Mouse (Mus musculus) limb, embryonic 11.5 days (tissue): ENCODE results near the gene Itga11. TPM values are rescaled to one million over a fixed set of nuclear protein-coding genes. Genes with fewer than 3 reads are reported as not detected.
"Not testable (repeated sequence)": the region's sequence is repeated elsewhere in the genome, so short reads cannot be mapped to it uniquely, and the experiment has no call there.

ENCODE experiments used
- ATAC-seq: fragments of 200-750 bp; cut with Nextera tagmentation; 2 replicates; pipeline ENCODE4 v1.8.0; 2017; ENCODE audit warnings: low read depth; ENCODE audit not compliant: insufficient number of reproducible peaks, low FRiP score, low TSS enrichment
- DNase-seq: peaks from one replicate; pipeline ENCODE4 v3.0.0-alpha.2; 2015; ENCODE audit warnings: low spot score
- H3K27ac ChIP-seq: fragments of 300-500 bp; sonication (generic); replicated peaks from 2 replicates; pipeline ENCODE4 v1.5.1; 2014; ENCODE audit warnings: low read depth, mild to moderate bottlenecking, low read length
- H3K27me3 ChIP-seq: fragments of 300-500 bp; sonication (generic); 2 replicates; pipeline ENCODE4 v1.6.1; 2014; ENCODE audit warnings: mild to moderate bottlenecking, low read length, mixed read lengths; ENCODE audit not compliant: control insufficient read depth, insufficient read depth
- H3K36me3 ChIP-seq: fragments of 300-500 bp; sonication (generic); 2 replicates; pipeline ENCODE4 v1.6.1; 2014; ENCODE audit warnings: mild to moderate bottlenecking, low read length, moderate library complexity, mixed read lengths; ENCODE audit not compliant: control insufficient read depth, insufficient read depth
- H3K4me1 ChIP-seq: fragments of 300-500 bp; sonication (generic); 2 replicates; pipeline ENCODE4 v1.6.1; 2014; ENCODE audit warnings: low read length, mixed read lengths; ENCODE audit not compliant: control insufficient read depth, insufficient read depth
- H3K4me2 ChIP-seq: fragments of 300-500 bp; sonication (generic); 2 replicates; pipeline ENCODE4 v1.6.1; 2014; ENCODE audit warnings: low read depth, mild to moderate bottlenecking, moderate library complexity; ENCODE audit not compliant: severe bottlenecking
- H3K4me3 ChIP-seq: fragments of 300-500 bp; sonication (generic); 2 replicates; pipeline ENCODE4 v1.5.1; 2014; ENCODE audit warnings: low read depth, low read length
- H3K9ac ChIP-seq: fragments of 300-500 bp; sonication (generic); 2 replicates; pipeline ENCODE4 v1.6.1; 2014; ENCODE audit warnings: mild to moderate bottlenecking, low read length
- H3K9me3 ChIP-seq: fragments of 300-500 bp; sonication (generic); 2 replicates; pipeline ENCODE4 v1.6.1; 2016; ENCODE audit warnings: low read length; ENCODE audit not compliant: control insufficient read depth
- WGBS: fragments of 180-500 bp; shearing (Covaris S2); extraction: QIAGEN DNeasy Blood & Tissue Kit; methylation state at CpG from one replicate; pipeline ENCODE4 v1.1.7; 2014; 5-methylcytosine and 5-hydroxymethylcytosine counted together
- polyA plus RNA-seq: library from polyadenylated mRNA; unstranded; fragments of >200 nt; fragmentation: Nextera tagmentation; extraction: Ambion mirVana; gene quantifications from 2 replicates; pipeline ENCODE4 v1.2.1, GENCODE M21; 2014

Itga11 gene
- polyA plus RNA-seq, 1 experiment from 2014 or later, result 3.5 TPM

- not testable (repeated sequence) for H3K4me1 ChIP-seq, H3K9ac ChIP-seq, H3K4me3 ChIP-seq, H3K9me3 ChIP-seq, H3K27ac ChIP-seq, H3K4me2 ChIP-seq, H3K27me3 ChIP-seq, DNase-seq, ATAC-seq, H3K36me3 ChIP-seq
- WGBS, result 78% methylated on average over 6 of the region's 6 CpGs
Observed at GRCm38 (mm10) chr9:62819910-62820309, 142.3 kb downstream of the Itga11 start.

GRCm38 (mm10) chr9:62820829-62821228 is 143.2 kb downstream of the Itga11 start:
- Histone ChIP-seq H3K4me2 (no peak overlapping the region), H3K27me3 (no peaks in the 10 kb centered on the region), H3K9me3 (no peaks in the 10 kb centered on the region), H3K4me1 (peaks cover 5% of the 10 kb centered on the region), H3K36me3 (no peaks in the 10 kb centered on the region), H3K9ac (no peak overlapping the region), H3K27ac (no peak overlapping the region), H3K4me3 (no peak overlapping the region)
- WGBS, result 78% methylated on average over 6 of the region's 6 CpGs
- ATAC-seq (no peak), DNase-seq (no peak)

GRCm38 (mm10) chr9:62821811-62822210 is 144.2 kb downstream of the Itga11 start:
- ATAC-seq (no peak), DNase-seq (no peak)
- Histone ChIP-seq H3K9ac (no peak overlapping the region), H3K27ac (no peak overlapping the region), H3K36me3 (no peaks in the 10 kb centered on the region), H3K4me1 (peaks cover 14% of the 10 kb centered on the region), H3K27me3 (no peaks in the 10 kb centered on the region), H3K9me3 (no peaks in the 10 kb centered on the region), H3K4me3 (no peak overlapping the region), H3K4me2 (no peak overlapping the region)
- WGBS, result 92% methylated on average over 7 of the region's 7 CpGs

- H3K4me3 ChIP-seq, result no peak overlapping the region
- no peaks in the 10 kb centered on the region for H3K27me3 ChIP-seq
- WGBS, result 4% methylated on average over 9 of the region's 9 CpGs
- H3K27ac ChIP-seq, result peak overlapping the region; percentile 82
- ATAC-seq (no peak), DNase-seq (peak; percentile 60)
- no peak overlapping the region for H3K9ac ChIP-seq
- no peaks in the 10 kb centered on the region for H3K36me3 ChIP-seq
- H3K4me1 ChIP-seq, result peaks cover 25% of the 10 kb centered on the region
- peak overlapping the region; percentile 22; the same call in 1 of the 2 replicates for H3K4me2 ChIP-seq
- H3K9me3 ChIP-seq, result no peaks in the 10 kb centered on the region
Observed at GRCm38 (mm10) chr9:62825791-62826393, 148.3 kb downstream of the Itga11 start.

GRCm38 (mm10) chr9:62826456-62826855 is 148.8 kb downstream of the Itga11 start:
- Histone ChIP-seq H3K27ac (peak overlapping the region; percentile 82), H3K9ac (no peak overlapping the region), H3K27me3 (no peaks in the 10 kb centered on the region), H3K36me3 (no peaks in the 10 kb centered on the region), H3K4me1 (peaks cover 25% of the 10 kb centered on the region), H3K9me3 (no peaks in the 10 kb centered on the region), H3K4me3 (no peak overlapping the region), H3K4me2 (no peak overlapping the region; the same call in 1 of the 2 replicates)
- ATAC-seq, result no peak
- peak; percentile 58 for DNase-seq
- WGBS, result 4% methylated on average over 7 of the region's 7 CpGs

- H3K36me3 ChIP-seq, result no peaks in the 10 kb centered on the region
- 4% methylated on average over 24 of the region's 24 CpGs for WGBS
- H3K9me3 ChIP-seq, result no peaks in the 10 kb centered on the region
- peak overlapping the region; percentile 33; the same call in 1 of the 2 replicates for H3K4me2 ChIP-seq
- ATAC-seq (no peak), DNase-seq (peak; percentile 42)
- H3K27me3 ChIP-seq, result no peaks in the 10 kb centered on the region
- H3K9ac ChIP-seq, result no peak overlapping the region
- peaks cover 25% of the 10 kb centered on the region for H3K4me1 ChIP-seq
- peak overlapping the region; percentile 19; the same call in 1 of the 2 replicates for H3K4me3 ChIP-seq
- H3K27ac ChIP-seq, result peak overlapping the region; percentile 56; the same call in 1 of the 2 replicates
Observed at GRCm38 (mm10) chr9:62827939-62828652, 150.5 kb downstream of the Itga11 start.

GRCm38 (mm10) chr9:62828662-62829086 is 151.0 kb downstream of the Itga11 start:
- no peaks in the 10 kb centered on the region for H3K9me3 ChIP-seq
- H3K9ac ChIP-seq, result no peak overlapping the region
- under 1% methylated on average over 23 of the region's 23 CpGs for WGBS
- DNase-seq, result peak; percentile 99
- peak overlapping the region; percentile 33; the same call in 1 of the 2 replicates for H3K4me2 ChIP-seq
- H3K4me1 ChIP-seq, result peaks cover 25% of the 10 kb centered on the region
- peak overlapping the region; percentile 19; the same call in 1 of the 2 replicates for H3K4me3 ChIP-seq
- H3K27ac ChIP-seq, result no peak overlapping the region
- H3K27me3 ChIP-seq, result no peaks in the 10 kb centered on the region
- ATAC-seq, result peak; percentile 84
- H3K36me3 ChIP-seq, result no peaks in the 10 kb centered on the region

GRCm38 (mm10) chr9:62829877-62830276 is 152.3 kb downstream of the Itga11 start:
- no peak for ATAC-seq
- no peak overlapping the region for H3K27ac ChIP-seq
- H3K9me3 ChIP-seq, result no peaks in the 10 kb centered on the region
- no peaks in the 10 kb centered on the region for H3K27me3 ChIP-seq
- no peaks in the 10 kb centered on the region for H3K36me3 ChIP-seq
- WGBS, result 83% methylated on average over 6 of the region's 6 CpGs
- H3K4me3 ChIP-seq, result no peak overlapping the region
- H3K9ac ChIP-seq, result no peak overlapping the region
- H3K4me2 ChIP-seq, result no peak overlapping the region
- no peak for DNase-seq
- H3K4me1 ChIP-seq, result peaks cover 25% of the 10 kb centered on the region
